Mouse (Mus musculus): Measurements from ENCODE around the gene Pard6a. TPM values are rescaled to one million over a fixed set of nuclear protein-coding genes. Genes with fewer than 3 reads are reported as not detected.

Gene Pard6a
- polyA plus RNA-seq, 1 experiment from 2014 or later, result 18.0 TPM

DNA sequence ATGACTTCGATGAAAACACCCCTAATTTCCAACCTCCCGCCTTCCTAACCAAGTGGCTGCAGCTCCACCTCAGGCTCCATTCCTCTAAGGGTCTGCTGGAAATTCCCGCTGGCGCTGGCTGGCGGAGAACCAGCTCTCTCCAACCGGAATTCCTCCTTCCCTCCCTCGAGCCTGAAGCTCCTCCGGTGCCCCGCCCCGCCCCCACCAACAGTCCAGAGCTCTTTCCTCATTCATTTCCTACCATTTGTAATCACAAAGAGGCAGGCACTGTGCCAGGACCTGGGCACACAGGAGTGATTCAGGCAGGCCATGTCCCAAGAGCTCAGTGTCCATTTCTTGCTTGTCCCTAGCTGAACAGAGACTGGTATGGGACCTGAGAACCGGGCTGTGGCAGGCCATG lies 49.7 kb downstream of the Pard6a start:
- peak; percentile 44; the same call in 1 of the 2 replicates for ATAC-seq (ENCODE audit: insufficient number of reproducible peaks, insufficient read depth, low FRiP score, low read depth)
- H3K9ac ChIP-seq (replicated peaks; ENCODE audit: low read depth, low read length), result no peak overlapping the region
- H3K27me3 ChIP-seq (ENCODE audit: control insufficient read depth, insufficient read depth, low read length), result no peaks in the 10 kb centered on the region
- H3K4me2 ChIP-seq (replicated peaks; ENCODE audit: low read depth, low read length), result peak overlapping the region; percentile 11; the same call in 1 of the 2 replicates
- no peaks in the 10 kb centered on the region for H3K36me3 ChIP-seq (ENCODE audit: control insufficient read depth, insufficient read depth, low read length)
- 15% methylated on average over 11 of the region's 11 CpGs for WGBS
- H3K9me3 ChIP-seq (ENCODE audit: control insufficient read depth, low read depth, low read length), result no peaks in the 10 kb centered on the region
- peaks cover 13% of the 10 kb centered on the region for H3K4me1 ChIP-seq (ENCODE audit: control insufficient read depth, insufficient read depth, low read length)
- H3K4me3 ChIP-seq (ENCODE audit: low read depth, low read length), result no peak overlapping the region
- peak overlapping the region; percentile 11; the same call in 1 of the 2 replicates for H3K27ac ChIP-seq (ENCODE audit: low read length)

Other genes starting within 250 kb of the Pard6a start
- gene Tppp3, start 229.6 kb upstream of the Pard6a start, polyA plus RNA-seq (2014; fragmentation: Nextera tagmentation; extraction: Ambion mirVana), result 39.1 and 40.1 TPM in 2 replicates
- gene Zdhhc1, start 204.2 kb upstream of the Pard6a start, polyA plus RNA-seq (2014; fragmentation: Nextera tagmentation; extraction: Ambion mirVana), result 33.9 and 37.2 TPM in 2 replicates
- gene Hsd11b2, start 182.4 kb upstream of the Pard6a start, polyA plus RNA-seq (2014; fragmentation: Nextera tagmentation; extraction: Ambion mirVana), result 2.8 and 3.2 TPM in 2 replicates
- gene Atp6v0d1, start 135.1 kb upstream of the Pard6a start, polyA plus RNA-seq (2014; fragmentation: Nextera tagmentation; extraction: Ambion mirVana), result 75.8 and 82.9 TPM in 2 replicates
- gene Ripor1, start 95.9 kb upstream of the Pard6a start, polyA plus RNA-seq (2014; fragmentation: Nextera tagmentation; extraction: Ambion mirVana), result 18.5 and 20.8 TPM in 2 replicates
- gene Ctcf, start 64.6 kb upstream of the Pard6a start, polyA plus RNA-seq (2014; fragmentation: Nextera tagmentation; extraction: Ambion mirVana), result 96.0 and 101 TPM in 2 replicates
- gene Agrp, start 63.8 kb upstream of the Pard6a start, polyA plus RNA-seq (2014; fragmentation: Nextera tagmentation; extraction: Ambion mirVana), result 0.95 and 1.5 TPM in 2 replicates
- 1.0 and 1.1 TPM in 2 replicates for gene Carmil2, start 14.9 kb upstream of the Pard6a start, polyA plus RNA-seq (2014; fragmentation: Nextera tagmentation; extraction: Ambion mirVana)
- gene Acd, start within 50 bp of the Pard6a start, polyA plus RNA-seq (2014; fragmentation: Nextera tagmentation; extraction: Ambion mirVana), result 59.0 and 63.5 TPM in 2 replicates
- not detected in 2 replicates for gene 4933405L10Rik, start 6.5 kb downstream of the Pard6a start, polyA plus RNA-seq (2014; fragmentation: Nextera tagmentation; extraction: Ambion mirVana)
- 22.5 and 26.5 TPM in 2 replicates for gene Enkd1, start 7.1 kb downstream of the Pard6a start, polyA plus RNA-seq (2014; fragmentation: Nextera tagmentation; extraction: Ambion mirVana)
- 14.4 and 14.5 TPM in 2 replicates for gene Gfod2, start 57.5 kb downstream of the Pard6a start, polyA plus RNA-seq (2014; fragmentation: Nextera tagmentation; extraction: Ambion mirVana)
- 15.0 and 18.4 TPM in 2 replicates for gene Ranbp10, start 126.2 kb downstream of the Pard6a start, polyA plus RNA-seq (2014; fragmentation: Nextera tagmentation; extraction: Ambion mirVana)
- gene Tsnaxip1, start 126.6 kb downstream of the Pard6a start, polyA plus RNA-seq (2014; fragmentation: Nextera tagmentation; extraction: Ambion mirVana), result 0.30 TPM in 1 of 2 replicates, not detected in the other
- 47.2 and 52.3 TPM in 2 replicates for gene Cenpt, start 152.1 kb downstream of the Pard6a start, polyA plus RNA-seq (2014; fragmentation: Nextera tagmentation; extraction: Ambion mirVana)
- 51.4 and 56.4 TPM in 2 replicates for gene Thap11, start 154.0 kb downstream of the Pard6a start, polyA plus RNA-seq (2014; fragmentation: Nextera tagmentation; extraction: Ambion mirVana)
- gene Nutf2, start 159.4 kb downstream of the Pard6a start, polyA plus RNA-seq (2014; fragmentation: Nextera tagmentation; extraction: Ambion mirVana), result 265 and 276 TPM in 2 replicates
- gene Edc4, start 179.7 kb downstream of the Pard6a start, polyA plus RNA-seq (2014; fragmentation: Nextera tagmentation; extraction: Ambion mirVana), result 34.4 and 36.9 TPM in 2 replicates
- gene Nrn1l, start 192.4 kb downstream of the Pard6a start, polyA plus RNA-seq (2014; fragmentation: Nextera tagmentation; extraction: Ambion mirVana), result 0.60 and 0.90 TPM in 2 replicates
- 30.2 and 30.5 TPM in 2 replicates for gene Pskh1, start 199.3 kb downstream of the Pard6a start, polyA plus RNA-seq (2014; fragmentation: Nextera tagmentation; extraction: Ambion mirVana)
- 0.67 and 0.98 TPM in 2 replicates for gene Ctrl, start 232.7 kb downstream of the Pard6a start, polyA plus RNA-seq (2014; fragmentation: Nextera tagmentation; extraction: Ambion mirVana)
- 40.0 and 42.6 TPM in 2 replicates for gene Psmb10, start 237.3 kb downstream of the Pard6a start, polyA plus RNA-seq (2014; fragmentation: Nextera tagmentation; extraction: Ambion mirVana)
- 1.6 and 2.1 TPM in 2 replicates for gene Lcat, start 242.2 kb downstream of the Pard6a start, polyA plus RNA-seq (2014; fragmentation: Nextera tagmentation; extraction: Ambion mirVana)

Measured in stomach, embryonic 14.5 days (tissue).